Mouse (Mus musculus) CH12.LX (cell line): ENCODE measurements around the gene Casz1.

ENCODE experiments used
- CTCF ChIP-seq, 2 experiments: IDR thresholded peaks in 1 of 2; conservative IDR thresholded peaks in 1 of 2; 2 replicates each; pipeline ENCODE4 v1.5.1; 2011 to 2012; ENCODE audit warnings: low read depth in 2 of 2, low read length in 2 of 2, improper control_type of control experiment in 1 of 2, inconsistent platforms in 1 of 2, mild to moderate bottlenecking in 1 of 2, moderate library complexity in 1 of 2
- E2F4 ChIP-seq: IDR thresholded peaks from 2 replicates; pipeline ENCODE4 v1.6.1; 2011; ENCODE audit warnings: low read depth, low read length, improper control_type of control experiment; ENCODE audit not compliant: insufficient replicate concordance
- ELF1 ChIP-seq: IDR thresholded peaks from 2 replicates; pipeline ENCODE4 v1.6.1; 2014; ENCODE audit warnings: low read depth, mild to moderate bottlenecking, inconsistent platforms, low read length, improper control_type of control experiment
- ETS1 ChIP-seq: conservative IDR thresholded peaks from 2 replicates; pipeline ENCODE4 v1.6.1; 2012; ENCODE audit warnings: low read depth, mild to moderate bottlenecking, inconsistent platforms, low read length, improper control_type of control experiment, moderate library complexity
- KAT2A ChIP-seq: IDR thresholded peaks from 2 replicates; pipeline ENCODE4 v1.6.1; 2012; ENCODE audit warnings: low read length, improper control_type of control experiment, inconsistent platforms; ENCODE audit not compliant: insufficient replicate concordance
- MAX ChIP-seq: IDR thresholded peaks from 2 replicates; pipeline ENCODE4 v1.6.1; 2011; ENCODE audit warnings: low read length, improper control_type of control experiment
- NELFE ChIP-seq: IDR thresholded peaks from 2 replicates; pipeline ENCODE4 v1.6.1; 2011; ENCODE audit warnings: low read depth, low read length, improper control_type of control experiment
- POLR2A ChIP-seq: IDR thresholded peaks from 2 replicates; pipeline ENCODE4 v1.6.1; 2011; ENCODE audit warnings: low read depth, mild to moderate bottlenecking, improper control_type of control experiment, low read length
- SMC3 ChIP-seq: IDR thresholded peaks from 2 replicates; pipeline ENCODE4 v1.6.1; 2011; ENCODE audit warnings: low read depth, low read length, improper control_type of control experiment
- TCF12 ChIP-seq: IDR thresholded peaks from 2 replicates; pipeline ENCODE4 v1.6.1; 2014; ENCODE audit warnings: low read depth, mild to moderate bottlenecking, inconsistent platforms, low read length, improper control_type of control experiment
- USF1 ChIP-seq: IDR thresholded peaks from 2 replicates; pipeline ENCODE4 v1.6.1; 2014; ENCODE audit warnings: low read depth, mild to moderate bottlenecking, inconsistent platforms, low read length, improper control_type of control experiment
- ZKSCAN1 ChIP-seq: IDR thresholded peaks from 2 replicates; pipeline ENCODE4 v1.6.1; 2012; ENCODE audit warnings: low read depth, inconsistent platforms, low read length, improper control_type of control experiment, borderline replicate concordance

GRCm38 (mm10) chr4:148774036-148774435 is 30.2 kb upstream of the Casz1 start:
- no peak for TF ChIP-seq MAX
- TF ChIP-seq E2F4: no peak
- no peak for TF ChIP-seq ETS1
- TF ChIP-seq NELFE: no peak
- TF ChIP-seq USF1: no peak
- TF ChIP-seq POLR2A: no peak
- TF ChIP-seq KAT2A: no peak
- no peak for TF ChIP-seq SMC3
- no peak for TF ChIP-seq TCF12
- TF ChIP-seq CTCF (conservative IDR thresholded peaks at IDR 0.05 in 1 of 2, IDR thresholded peaks at IDR 0.05 in 1 of 2; ENCODE audit: low read depth in 2 of 2, low read length in 2 of 2): no peak
- no peak for TF ChIP-seq ELF1
- no peak for TF ChIP-seq ZKSCAN1
